Comparison of ENCODE assay signal across 13 mouse cellular contexts in the genomic region with DNA sequence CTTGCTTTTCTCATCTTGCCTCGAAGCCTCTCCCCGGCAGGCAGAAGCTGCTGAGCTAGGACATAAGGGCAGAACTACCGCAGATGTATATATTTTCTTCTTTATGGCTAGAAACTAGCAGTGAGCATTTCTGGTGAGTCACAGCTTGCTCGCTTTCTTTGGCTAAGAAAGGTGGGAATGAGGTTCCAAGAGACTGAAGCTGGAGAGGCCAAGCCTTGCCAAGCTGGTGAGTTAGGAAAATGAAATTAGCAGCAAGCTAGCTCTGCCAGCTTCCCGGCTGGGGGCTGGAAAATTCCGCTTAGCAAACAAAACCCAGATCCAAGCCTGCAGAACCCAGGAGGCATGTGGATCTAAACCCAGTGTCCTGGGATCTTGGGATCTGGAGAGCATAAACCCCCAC.
DNase-seq lines count a peak whose midpoint lies in the region; ATAC-seq lines count a peak whose summit lies in the region.
"Had no signal": no experiment of that assay in that cellular context is flagged by ENCODE, and none has a peak within 500 bp of the region (broad histone marks: within the 10 kb centered on the region; RNA-seq: fewer than 3 reads in every experiment).

No protein-coding gene starts in this region.

- H3K27me3 ChIP-seq in midbrain, embryonic 14.5 days (ENCODE audit: control insufficient read depth, insufficient read depth, low read length): no peaks in the 10 kb centered on the region
- no peaks in the 10 kb centered on the region for H3K27me3 ChIP-seq in midbrain, embryonic 13.5 days
- no peaks in the 10 kb centered on the region for H3K27me3 ChIP-seq in forebrain, embryonic 16.5 days (replicated peaks; ENCODE audit: control insufficient read depth, insufficient read depth, low read length)
- H3K27me3 ChIP-seq: CH12.LX had no signal

- no peak overlapping the region for H3K9ac ChIP-seq in midbrain, embryonic 14.5 days (replicated peaks; ENCODE audit: low read length)
- no peak overlapping the region for H3K9ac ChIP-seq in midbrain, embryonic 13.5 days (replicated peaks)
- H3K9ac ChIP-seq in forebrain, embryonic 16.5 days (replicated peaks; ENCODE audit: low read depth, low read length): no peak overlapping the region

- peaks cover 11% of the 10 kb centered on the region; the same call in 1 of the 2 replicates for H3K36me3 ChIP-seq in midbrain, embryonic 14.5 days (ENCODE audit: control insufficient read depth, insufficient read depth, low read length)
- peaks cover 23% of the 10 kb centered on the region; the same call in 1 of the 2 replicates for H3K36me3 ChIP-seq in midbrain, embryonic 13.5 days
- H3K36me3 ChIP-seq in forebrain, embryonic 16.5 days (ENCODE audit: control insufficient read depth, insufficient read depth): no peaks in the 10 kb centered on the region

- H3K27ac ChIP-seq in midbrain, embryonic 14.5 days (replicated peaks; ENCODE audit: low read depth, low read length): peak overlapping the region; percentile 22; the same call in 1 of the 2 replicates
- H3K27ac ChIP-seq in midbrain, embryonic 13.5 days: no peak overlapping the region
- H3K27ac ChIP-seq in forebrain, embryonic 16.5 days (ENCODE audit: low read length): peak overlapping the region; percentile 46
- H3K27ac ChIP-seq: macrophage had no signal

- DNase-seq in midbrain, embryonic 14.5 days: no peak
- peak; percentile 37 to 49 for DNase-seq in layer of hippocampus, postnatal 25 days (ENCODE audit: extremely low spot score in 1 of 2, low spot score in 1 of 2)
- peak; percentile 37 for DNase-seq in right cerebral cortex, postnatal 4 days
- DNase-seq in kidney, postnatal 10 days: no peak
- no peak for DNase-seq in kidney, postnatal 25 days
- no peak for DNase-seq in lung, postnatal 10 days
- DNase-seq: adrenal gland, adult 8-10 months; kidney, postnatal 14 days; thymus, postnatal 36 days had no signal

- WGBS in midbrain, embryonic 14.5 days: 90% methylated on average over 6 of the region's 6 CpGs
- WGBS in midbrain, embryonic 13.5 days: 93% methylated on average over 6 of the region's 6 CpGs
- 67% methylated on average over 6 of the region's 6 CpGs for WGBS in forebrain, embryonic 16.5 days

- ATAC-seq in midbrain, embryonic 14.5 days (ENCODE audit: low FRiP score, low TSS enrichment): no peak
- ATAC-seq in midbrain, embryonic 13.5 days: no peak
- ATAC-seq in forebrain, embryonic 16.5 days: peak; percentile 58

- no peak overlapping the region for H3K4me2 ChIP-seq in midbrain, embryonic 14.5 days (ENCODE audit: low read length)
- H3K4me2 ChIP-seq in midbrain, embryonic 13.5 days (replicated peaks): no peak overlapping the region
- no peak overlapping the region for H3K4me2 ChIP-seq in forebrain, embryonic 16.5 days (ENCODE audit: low read length)

- H3K4me1 ChIP-seq in midbrain, embryonic 14.5 days (ENCODE audit: control insufficient read depth, insufficient read depth, low read length): peaks cover 37% of the 10 kb centered on the region
- H3K4me1 ChIP-seq in midbrain, embryonic 13.5 days (replicated peaks): peaks cover 49% of the 10 kb centered on the region
- H3K4me1 ChIP-seq in forebrain, embryonic 16.5 days (replicated peaks; ENCODE audit: control insufficient read depth, insufficient read depth, low read length): peaks cover 32% of the 10 kb centered on the region

- H3K9me3 ChIP-seq in midbrain, embryonic 14.5 days (ENCODE audit: control insufficient read depth, low read length): no peaks in the 10 kb centered on the region
- no peaks in the 10 kb centered on the region for H3K9me3 ChIP-seq in midbrain, embryonic 13.5 days
- H3K9me3 ChIP-seq in forebrain, embryonic 16.5 days (ENCODE audit: control insufficient read depth, low read length): no peaks in the 10 kb centered on the region

- H3K4me3 ChIP-seq in midbrain, embryonic 14.5 days (replicated peaks; ENCODE audit: low read depth, low read length): no peak overlapping the region
- H3K4me3 ChIP-seq in midbrain, embryonic 13.5 days (replicated peaks): no peak overlapping the region
- H3K4me3 ChIP-seq in forebrain, embryonic 16.5 days (replicated peaks; ENCODE audit: low read length): no peak overlapping the region

Comparison
In these comparisons a context has a peak if more than half of its experiments do, and no peak if none do; other contexts are left out.
1. DNase-seq: peak in layer of hippocampus, postnatal 25 days (2 of 2) and right cerebral cortex, postnatal 4 days (single experiment); none in midbrain, embryonic 14.5 days (single experiment), kidney, postnatal 10 days (single experiment), kidney, postnatal 25 days (0 of 2) and lung, postnatal 10 days (single experiment).